In genomic region chr11:95571755-95572154, GRCm38 (mm10) we compare ENCODE assay signal across 12 mouse cellular contexts. TPM values are rescaled to one million over a fixed set of nuclear protein-coding genes. Genes with fewer than 3 reads are reported as not detected.
A peak's percentile ranks its signal among the peaks of the same experiment; 100 is the strongest.
DNase-seq lines count a peak whose midpoint lies in the region; ATAC-seq and TF ChIP-seq lines count a peak whose summit lies in the region.
"Had no signal": no experiment of that assay in that cellular context is flagged by ENCODE, and none has a peak within 500 bp of the region (broad histone marks: within the 10 kb centered on the region; RNA-seq: fewer than 3 reads in every experiment).

No protein-coding gene starts in this region.

- H3K27me3 ChIP-seq in kidney, adult 2 months (replicated peaks; ENCODE audit: control insufficient read depth, insufficient read depth, low read length) = no peaks in the 10 kb centered on the region
- no peaks in the 10 kb centered on the region; the same call in 1 of the 2 replicates for H3K27me3 ChIP-seq in embryonic facial prominence, embryonic 11.5 days (ENCODE audit: control insufficient read depth, insufficient read depth, low read length)
- H3K27me3 ChIP-seq: neural tube, embryonic 13.5 days had no signal

- no peaks in the 10 kb centered on the region for H3K4me1 ChIP-seq in kidney, adult 2 months (ENCODE audit: control insufficient read depth, insufficient read depth, low read length)
- peaks cover 34% of the 10 kb centered on the region for H3K4me1 ChIP-seq in embryonic facial prominence, embryonic 11.5 days (ENCODE audit: control insufficient read depth, insufficient read depth, low read length)

- no peak overlapping the region for H3K27ac ChIP-seq in kidney, adult 2 months (ENCODE audit: insufficient read depth, low read depth, low read length)
- peak overlapping the region; percentile 35; the same call in 1 of the 2 replicates for H3K27ac ChIP-seq in embryonic facial prominence, embryonic 11.5 days (replicated peaks; ENCODE audit: low read depth, low read length)
- H3K27ac ChIP-seq: kidney, embryonic 15.5 days; neural tube, embryonic 13.5 days had no signal

- no peak overlapping the region for H3K4me3 ChIP-seq in kidney, adult 2 months (ENCODE audit: insufficient read depth, low read depth, low read length)
- no peak overlapping the region for H3K4me3 ChIP-seq in embryonic facial prominence, embryonic 11.5 days (ENCODE audit: low read depth, low read length)
- H3K4me3 ChIP-seq: kidney, embryonic 15.5 days; neural tube, embryonic 13.5 days had no signal

- no peaks in the 10 kb centered on the region for H3K9me3 ChIP-seq in embryonic facial prominence, embryonic 11.5 days (replicated peaks; ENCODE audit: control insufficient read depth, low read length)
- H3K9me3 ChIP-seq: kidney, embryonic 15.5 days; neural tube, embryonic 13.5 days had no signal

- ATAC-seq in embryonic facial prominence, embryonic 11.5 days (replicated peaks; ENCODE audit: insufficient number of reproducible peaks, low FRiP score, low TSS enrichment, low read depth) = no peak
- ATAC-seq: activated CD4-positive, CD25-positive, alpha-beta regulatory T cell, adult 4 months had no signal

- peak; percentile 55 for DNase-seq in kidney, postnatal 10 days
- no peak for DNase-seq in kidney, adult 2 months
- peak; percentile 55 for DNase-seq in embryo, embryonic 11 days
- peak; percentile 60 for DNase-seq in embryonic facial prominence, embryonic 11.5 days (ENCODE audit: low spot score)
- peak; percentile 70 for DNase-seq in lung, postnatal 10 days
- DNase-seq in urinary bladder, adult 2 months (ENCODE audit: low spot score) = no peak
- DNase-seq in c-Kit-positive CD71-positive TER-119-positive erythroid progenitor cells, embryonic 14.5 days (ENCODE audit: low spot score) = no peak
- DNase-seq: gastrocnemius, postnatal 10 days had no signal

- H3K36me3 ChIP-seq in kidney, adult 2 months (ENCODE audit: control insufficient read depth, insufficient read depth, low read length) = no peaks in the 10 kb centered on the region
- no peaks in the 10 kb centered on the region for H3K36me3 ChIP-seq in embryonic facial prominence, embryonic 11.5 days (replicated peaks; ENCODE audit: control insufficient read depth, insufficient read depth, low read depth, low read length)

- no peak for TF ChIP-seq POLR2A in kidney, adult 2 months (IDR thresholded peaks at IDR 0.05; ENCODE audit: low read depth, low read length)

- H3K9ac ChIP-seq in embryonic facial prominence, embryonic 11.5 days (replicated peaks; ENCODE audit: low read length) = no peak overlapping the region
- H3K9ac ChIP-seq: kidney, embryonic 15.5 days; neural tube, embryonic 13.5 days had no signal

- WGBS in kidney, adult 2 months = 47% methylated on average over 9 of the region's 9 CpGs
- 16% methylated on average over 9 of the region's 9 CpGs for WGBS in embryonic facial prominence, embryonic 11.5 days

- no peak for TF ChIP-seq CTCF in kidney, adult 2 months (conservative IDR thresholded peaks at IDR 0.05; ENCODE audit: insufficient read depth, insufficient read length, low read depth, low read length)

- H3K4me2 ChIP-seq in embryonic facial prominence, embryonic 11.5 days (ENCODE audit: low read depth, low read length) = peak overlapping the region; percentile 7; the same call in 1 of the 2 replicates
- H3K4me2 ChIP-seq: kidney, embryonic 15.5 days; neural tube, embryonic 13.5 days had no signal

RNA-seq across cellular contexts. Expression of gene Ngfr, which starts 15.8 kb away (rescaled TPM):
- polyA plus RNA-seq in kidney, adult 2 months (2012; rRNA removed) = 5.7 and 6.6 TPM in 2 replicates
- 13.7 and 13.9 TPM in 2 replicates for polyA plus RNA-seq in embryonic facial prominence, embryonic 11.5 days (2014; fragmentation: Nextera tagmentation; extraction: Ambion mirVana)
- polyA plus RNA-seq in urinary bladder, adult 2 months (2012; rRNA removed) = 4.1 and 4.2 TPM in 2 replicates
- polyA plus RNA-seq: activated CD4-positive, CD25-positive, alpha-beta regulatory T cell, adult 4 months had no signal

RNA-seq across cellular contexts. Expression of gene Nxph3, which starts 57.4 kb away (rescaled TPM):
- polyA plus RNA-seq in kidney, adult 2 months (2012; rRNA removed) = 4.1 and 4.2 TPM in 2 replicates
- polyA plus RNA-seq in embryonic facial prominence, embryonic 11.5 days (2014; fragmentation: Nextera tagmentation; extraction: Ambion mirVana) = 0.61 and 0.98 TPM in 2 replicates
- 2.3 and 3.4 TPM in 2 replicates for polyA plus RNA-seq in urinary bladder, adult 2 months (2012; rRNA removed)
- polyA plus RNA-seq: activated CD4-positive, CD25-positive, alpha-beta regulatory T cell, adult 4 months; thymus, postnatal 0 days had no signal

Comparison
In these comparisons a context has a peak if more than half of its experiments do, and no peak if none do; other contexts are left out.
1. DNase-seq: peak in kidney, postnatal 10 days (single experiment), embryo, embryonic 11 days (single experiment), embryonic facial prominence, embryonic 11.5 days (single experiment) and lung, postnatal 10 days (single experiment); none in kidney, adult 2 months (single experiment), urinary bladder, adult 2 months (single experiment) and c-Kit-positive CD71-positive TER-119-positive erythroid progenitor cells, embryonic 14.5 days (single experiment).